In genomic region chr5:14163280-14163679, GRCm38 (mm10) we compare ENCODE assay signal across 24 mouse cellular contexts.
DNase-seq lines count a peak whose midpoint lies in the region; ATAC-seq lines count a peak whose summit lies in the region.
"Had no signal": no experiment of that assay in that cellular context is flagged by ENCODE, and none has a peak within 500 bp of the region (broad histone marks: within the 10 kb centered on the region; RNA-seq: fewer than 3 reads in every experiment).

No protein-coding gene starts in this region.

- no peak overlapping the region for H3K4me2 ChIP-seq in hindbrain, embryonic 14.5 days (replicated peaks)
- no peak overlapping the region for H3K4me2 ChIP-seq in neural tube, embryonic 12.5 days (replicated peaks)
- H3K4me2 ChIP-seq in neural tube, embryonic 14.5 days (ENCODE audit: low read depth, low read length), result no peak overlapping the region
- H3K4me2 ChIP-seq: embryonic facial prominence, embryonic 15.5 days; heart, embryonic 12.5 days; heart, embryonic 15.5 days; hindbrain, embryonic 15.5 days had no signal

- WGBS in hindbrain, embryonic 14.5 days, result 76% methylated on average over 3 of the region's 3 CpGs
- 93% methylated on average over 3 of the region's 3 CpGs for WGBS in hindbrain, embryonic 10.5 days
- 86% methylated on average over 3 of the region's 3 CpGs for WGBS in neural tube, embryonic 12.5 days
- 58% methylated on average over 3 of the region's 3 CpGs for WGBS in neural tube, embryonic 14.5 days

- no peaks in the 10 kb centered on the region for H3K9me3 ChIP-seq in hindbrain, embryonic 14.5 days (ENCODE audit: control insufficient read depth, low read length)
- no peaks in the 10 kb centered on the region for H3K9me3 ChIP-seq in hindbrain, embryonic 10.5 days
- H3K9me3 ChIP-seq in neural tube, embryonic 12.5 days, result no peaks in the 10 kb centered on the region
- no peaks in the 10 kb centered on the region for H3K9me3 ChIP-seq in neural tube, embryonic 14.5 days (ENCODE audit: control insufficient read depth, low read length)
- H3K9me3 ChIP-seq: embryonic facial prominence, embryonic 15.5 days; heart, embryonic 12.5 days; heart, embryonic 15.5 days; hindbrain, embryonic 15.5 days had no signal

- H3K4me3 ChIP-seq in hindbrain, embryonic 14.5 days (replicated peaks; ENCODE audit: low read length), result no peak overlapping the region
- H3K4me3 ChIP-seq in hindbrain, embryonic 10.5 days, result no peak overlapping the region
- no peak overlapping the region for H3K4me3 ChIP-seq in neural tube, embryonic 12.5 days
- no peak overlapping the region for H3K4me3 ChIP-seq in neural tube, embryonic 14.5 days (ENCODE audit: low read depth, low read length)
- H3K4me3 ChIP-seq: embryonic facial prominence, embryonic 15.5 days; heart, embryonic 12.5 days; heart, embryonic 15.5 days; hindbrain, embryonic 15.5 days had no signal

- ATAC-seq in hindbrain, embryonic 14.5 days (ENCODE audit: low FRiP score), result peak; percentile 74; the same call in 1 of the 2 replicates
- peak; percentile 50; the same call in 1 of the 2 replicates for ATAC-seq in neural tube, embryonic 12.5 days (ENCODE audit: low FRiP score, low read depth)
- peak; percentile 71; the same call in 1 of the 2 replicates for ATAC-seq in neural tube, embryonic 14.5 days (ENCODE audit: low read depth)
- ATAC-seq: CD4-positive, CD25-positive, alpha-beta regulatory T cell, adult 4 months; forebrain, embryonic 14.5 days; forebrain, postnatal 0 days; intestine, embryonic 16.5 days had no signal

- no peaks in the 10 kb centered on the region for H3K36me3 ChIP-seq in hindbrain, embryonic 14.5 days (replicated peaks; ENCODE audit: control insufficient read depth, insufficient read depth)
- no peaks in the 10 kb centered on the region for H3K36me3 ChIP-seq in hindbrain, embryonic 10.5 days
- no peaks in the 10 kb centered on the region for H3K36me3 ChIP-seq in neural tube, embryonic 12.5 days
- H3K36me3 ChIP-seq in neural tube, embryonic 14.5 days (ENCODE audit: control insufficient read depth, insufficient read depth, low read length), result no peaks in the 10 kb centered on the region
- H3K36me3 ChIP-seq: embryonic facial prominence, embryonic 15.5 days; heart, embryonic 12.5 days; heart, embryonic 15.5 days; hindbrain, embryonic 15.5 days had no signal

- no peaks in the 10 kb centered on the region for H3K4me1 ChIP-seq in hindbrain, embryonic 14.5 days (replicated peaks; ENCODE audit: control insufficient read depth, insufficient read depth, low read length)
- no peaks in the 10 kb centered on the region for H3K4me1 ChIP-seq in hindbrain, embryonic 10.5 days (replicated peaks)
- H3K4me1 ChIP-seq in neural tube, embryonic 12.5 days, result no peaks in the 10 kb centered on the region
- H3K4me1 ChIP-seq in neural tube, embryonic 14.5 days (ENCODE audit: control insufficient read depth, insufficient read depth, low read length), result no peaks in the 10 kb centered on the region
- H3K4me1 ChIP-seq: embryonic facial prominence, embryonic 15.5 days; heart, embryonic 12.5 days; heart, embryonic 15.5 days; hindbrain, embryonic 15.5 days had no signal

- DNase-seq in hindbrain, embryonic 14.5 days (ENCODE audit: low spot score), result peak; percentile 42
- no peak for DNase-seq in hindbrain, embryonic 10.5 days (ENCODE audit: low spot score)
- no peak for DNase-seq in neural tube, embryonic 10.5 days (ENCODE audit: extremely low spot score, low spot score)
- DNase-seq in layer of hippocampus, postnatal 10 days (ENCODE audit: low spot score in 2 of 2), result no peak
- DNase-seq: adrenal gland, adult 2 months; adrenal gland, postnatal 14 days; cerebellum, adult 11-12 months; cerebellum, adult 8-10 months; cerebellum, postnatal 36 days; embryo, embryonic 11 days; forebrain, postnatal 0 days; gastrocnemius, postnatal 25 days; heart, adult 18-20 months; heart, postnatal 10 days; heart, postnatal 36 days had no signal

- H3K9ac ChIP-seq in hindbrain, embryonic 14.5 days, result no peak overlapping the region
- H3K9ac ChIP-seq in neural tube, embryonic 12.5 days, result no peak overlapping the region
- no peak overlapping the region for H3K9ac ChIP-seq in neural tube, embryonic 14.5 days (replicated peaks; ENCODE audit: low read depth, low read length)
- H3K9ac ChIP-seq: embryonic facial prominence, embryonic 15.5 days; forebrain, postnatal 0 days; heart, embryonic 12.5 days; heart, embryonic 15.5 days; hindbrain, embryonic 15.5 days had no signal

- no peaks in the 10 kb centered on the region for H3K27me3 ChIP-seq in hindbrain, embryonic 14.5 days (ENCODE audit: control insufficient read depth, insufficient read depth, low read length)
- no peaks in the 10 kb centered on the region for H3K27me3 ChIP-seq in hindbrain, embryonic 10.5 days (ENCODE audit: insufficient read depth, poor library complexity, severe bottlenecking)
- H3K27me3 ChIP-seq in neural tube, embryonic 12.5 days (replicated peaks), result no peaks in the 10 kb centered on the region
- no peaks in the 10 kb centered on the region for H3K27me3 ChIP-seq in neural tube, embryonic 14.5 days (ENCODE audit: control insufficient read depth, insufficient read depth, low read length)
- H3K27me3 ChIP-seq: embryonic facial prominence, embryonic 15.5 days; heart, embryonic 12.5 days; heart, embryonic 15.5 days; hindbrain, embryonic 15.5 days had no signal

- no peak overlapping the region for H3K27ac ChIP-seq in hindbrain, embryonic 14.5 days
- no peak overlapping the region for H3K27ac ChIP-seq in hindbrain, embryonic 10.5 days
- H3K27ac ChIP-seq in neural tube, embryonic 12.5 days, result no peak overlapping the region
- H3K27ac ChIP-seq in neural tube, embryonic 14.5 days (ENCODE audit: low read depth, low read length), result no peak overlapping the region
- H3K27ac ChIP-seq: embryonic facial prominence, embryonic 15.5 days; heart, embryonic 15.5 days had no signal
